Mouse (Mus musculus) liver, embryonic 13.5 days (tissue): ENCODE results near the gene Mrpl12. TPM values are rescaled to one million over a fixed set of nuclear protein-coding genes. Genes with fewer than 3 reads are reported as not detected.

Source experiments
- ATAC-seq: fragments of 200-750 bp; cut with Nextera tagmentation; 2 replicates; pipeline ENCODE4 v1.8.0; 2017; ENCODE audit warnings: low read depth, mild to moderate bottlenecking, moderate number of reproducible peaks, moderate library complexity
- DNase-seq: peaks from one replicate; pipeline ENCODE4 v3.0.0; 2022
- H3K27ac ChIP-seq: fragments of 300-500 bp; sonication (generic); 2 replicates; pipeline ENCODE4 v1.5.1; 2015; ENCODE audit warnings: moderate library complexity, mild to moderate bottlenecking, inconsistent platforms
- H3K27me3 ChIP-seq: fragments of 300-500 bp; sonication (generic); 2 replicates; pipeline ENCODE4 v1.6.1; 2015; ENCODE audit warnings: mild to moderate bottlenecking, inconsistent platforms
- H3K36me3 ChIP-seq: fragments of 300-500 bp; sonication (generic); 2 replicates; pipeline ENCODE4 v1.6.1; 2015; ENCODE audit warnings: mild to moderate bottlenecking, inconsistent platforms
- H3K4me1 ChIP-seq: fragments of 300-500 bp; sonication (generic); replicated peaks from 2 replicates; pipeline ENCODE4 v1.6.1; 2015; ENCODE audit warnings: inconsistent platforms
- H3K4me2 ChIP-seq: fragments of 300-500 bp; sonication (generic); 2 replicates; pipeline ENCODE4 v1.6.1; 2015; ENCODE audit warnings: inconsistent platforms, mild to moderate bottlenecking, moderate library complexity
- H3K4me3 ChIP-seq: fragments of 300-500 bp; sonication (generic); replicated peaks from 2 replicates; pipeline ENCODE4 v1.5.1; 2015; ENCODE audit warnings: mild to moderate bottlenecking, inconsistent platforms
- H3K9ac ChIP-seq: fragments of 300-500 bp; sonication (generic); 2 replicates; pipeline ENCODE4 v1.6.1; 2015; ENCODE audit warnings: mild to moderate bottlenecking, inconsistent platforms
- H3K9me3 ChIP-seq: fragments of 300-500 bp; sonication (generic); replicated peaks from 2 replicates; pipeline ENCODE4 v1.6.1; 2016; ENCODE audit warnings: inconsistent platforms
- WGBS: fragments of 180-500 bp; shearing (Covaris S2); methylation state at CpG from one replicate; pipeline ENCODE4 v1.1.7; 2015; ENCODE audit not compliant: insufficient replicate concordance; 5-methylcytosine and 5-hydroxymethylcytosine counted together
- polyA plus RNA-seq: library from polyadenylated mRNA; unstranded; fragments of >200 nt; fragmentation: Nextera tagmentation; extraction: Ambion mirVana; gene quantifications from 2 replicates; pipeline ENCODE4 v1.2.1, GENCODE M21; 2015

Gene Mrpl12
- polyA plus RNA-seq, 1 experiment from 2014 or later: 142 TPM

GRCm38 (mm10) chr11:120483448-120483934, 922 bp upstream of the Mrpl12 start:
- H3K4me1 ChIP-seq: peaks cover 46% of the 10 kb centered on the region
- WGBS: 82% methylated on average over 7 of the region's 7 CpGs
- peak overlapping the region; percentile 93 for H3K9ac ChIP-seq
- peak overlapping the region; percentile 85 for H3K4me3 ChIP-seq
- H3K27me3 ChIP-seq: no peaks in the 10 kb centered on the region
- H3K9me3 ChIP-seq: no peaks in the 10 kb centered on the region
- peaks cover 83% of the 10 kb centered on the region for H3K36me3 ChIP-seq
- DNase-seq (no peak), ATAC-seq (no peak)
- H3K4me2 ChIP-seq: peak overlapping the region; percentile 92
- H3K27ac ChIP-seq: peak overlapping the region; percentile 60

GRCm38 (mm10) chr11:120485251-120485650, 838 bp downstream of the Mrpl12 start:
- H3K4me2 ChIP-seq: peak overlapping the region; percentile 92
- ATAC-seq (no peak), DNase-seq (no peak)
- H3K4me1 ChIP-seq: peaks cover 64% of the 10 kb centered on the region
- H3K4me3 ChIP-seq: peak overlapping the region; percentile 85
- peak overlapping the region; percentile 93 for H3K9ac ChIP-seq
- no peaks in the 10 kb centered on the region for H3K27me3 ChIP-seq
- WGBS: 2% methylated on average over 10 of the region's 10 CpGs
- H3K36me3 ChIP-seq: peaks cover 80% of the 10 kb centered on the region
- H3K27ac ChIP-seq: peak overlapping the region; percentile 80
- H3K9me3 ChIP-seq: no peaks in the 10 kb centered on the region

GRCm38 (mm10) chr11:120488516-120488915, 4.1 kb downstream of the Mrpl12 start:
- H3K27me3 ChIP-seq: no peaks in the 10 kb centered on the region
- no peak for ATAC-seq

GRCm38 (mm10) chr11:120489054-120489761, 4.8 kb downstream of the Mrpl12 start:
- Histone ChIP-seq H3K9me3 (no peaks in the 10 kb centered on the region), H3K4me2 (no peak overlapping the region), H3K9ac (peak overlapping the region; percentile 47; the same call in 1 of the 2 replicates), H3K4me1 (peaks cover 89% of the 10 kb centered on the region), H3K36me3 (peaks cover 55% of the 10 kb centered on the region), H3K27me3 (no peaks in the 10 kb centered on the region), H3K27ac (peak overlapping the region; percentile 94), H3K4me3 (no peak overlapping the region)
- 56% methylated on average over 4 of the region's 4 CpGs for WGBS
- ATAC-seq: peak; percentile 41
- DNase-seq: peak; percentile 71

More at GRCm38 (mm10) chr11:120488516-120488915, 4.1 kb downstream of the Mrpl12 start:
- H3K9me3 ChIP-seq: no peaks in the 10 kb centered on the region
- no peak overlapping the region for H3K9ac ChIP-seq
- no peak overlapping the region for H3K4me3 ChIP-seq
- no peak overlapping the region for H3K4me2 ChIP-seq
- peaks cover 88% of the 10 kb centered on the region for H3K4me1 ChIP-seq
- peaks cover 50% of the 10 kb centered on the region for H3K36me3 ChIP-seq
- WGBS: 69% methylated on average over 4 of the region's 4 CpGs
- DNase-seq: no peak
- peak overlapping the region; percentile 24; the same call in 1 of the 2 replicates for H3K27ac ChIP-seq

- H3K9ac ChIP-seq: peak overlapping the region; percentile 18; the same call in 1 of the 2 replicates
- H3K9me3 ChIP-seq: no peaks in the 10 kb centered on the region
- peak overlapping the region; percentile 94 for H3K4me2 ChIP-seq
- peaks cover 83% of the 10 kb centered on the region for H3K4me1 ChIP-seq
- ATAC-seq: no peak
- no peak for DNase-seq
- 30% methylated on average over 4 of the region's 4 CpGs for WGBS
- H3K4me3 ChIP-seq: no peak overlapping the region
- peak overlapping the region; percentile 94 for H3K27ac ChIP-seq
- H3K27me3 ChIP-seq: no peaks in the 10 kb centered on the region
- H3K36me3 ChIP-seq: peaks cover 65% of the 10 kb centered on the region
These were observed 6.1 kb downstream of the Mrpl12 start for GRCm38 (mm10) chr11:120490291-120491046.

- DNase-seq (peak; percentile 88), ATAC-seq (peak; percentile 86)
- H3K9me3 ChIP-seq: no peaks in the 10 kb centered on the region
- H3K4me3 ChIP-seq: peak within 1 kb of the TSS; percentile 94
- H3K27me3 ChIP-seq: no peaks in the 10 kb centered on the region
- H3K4me1 ChIP-seq: peaks cover 73% of the 10 kb centered on the region
- WGBS: under 1% methylated on average over 35 of the region's 35 CpGs
- H3K36me3 ChIP-seq: peaks cover 67% of the 10 kb centered on the region
- H3K4me2 ChIP-seq: peak within 1 kb of the TSS; percentile 94
- peak within 1 kb of the TSS; percentile 95 for H3K9ac ChIP-seq
- H3K27ac ChIP-seq: peak within 1 kb of the TSS; percentile 94
These were observed 7.1 kb downstream of the Mrpl12 start, which contains the start of gene Slc25a10 for GRCm38 (mm10) chr11:120491317-120492023. Slc25a10 (plus strand) TSS chr11:120491840.

GRCm38 (mm10) chr11:120492024-120492877, 7.8 kb downstream of the Mrpl12 start:
- peaks cover 65% of the 10 kb centered on the region for H3K4me1 ChIP-seq
- peak overlapping the region; percentile 94 for H3K4me3 ChIP-seq
- no peaks in the 10 kb centered on the region for H3K27me3 ChIP-seq
- H3K9ac ChIP-seq: peak overlapping the region; percentile 95
- under 1% methylated on average over 48 of the region's 48 CpGs for WGBS
- peak overlapping the region; percentile 94 for H3K4me2 ChIP-seq
- peaks cover 67% of the 10 kb centered on the region for H3K36me3 ChIP-seq
- peak overlapping the region; percentile 94 for H3K27ac ChIP-seq
- peak; percentile 65 for ATAC-seq
- DNase-seq: peak; percentile 51
- H3K9me3 ChIP-seq: no peaks in the 10 kb centered on the region

- Histone ChIP-seq H3K27ac (peak overlapping the region; percentile 94), H3K4me1 (peaks cover 60% of the 10 kb centered on the region), H3K27me3 (no peaks in the 10 kb centered on the region), H3K36me3 (peaks cover 67% of the 10 kb centered on the region), H3K9ac (peak overlapping the region; percentile 95), H3K4me2 (peak overlapping the region; percentile 94), H3K9me3 (no peaks in the 10 kb centered on the region), H3K4me3 (peak overlapping the region; percentile 94)
- 40% methylated on average over 3 of the region's 3 CpGs for WGBS
- ATAC-seq (no peak), DNase-seq (no peak)
These were observed 8.4 kb downstream of the Mrpl12 start for GRCm38 (mm10) chr11:120492878-120493203.

- Histone ChIP-seq H3K4me3 (peak overlapping the region; percentile 94), H3K9me3 (no peaks in the 10 kb centered on the region), H3K27ac (peak overlapping the region; percentile 94), H3K36me3 (peaks cover 67% of the 10 kb centered on the region), H3K9ac (peak overlapping the region; percentile 51), H3K27me3 (no peaks in the 10 kb centered on the region), H3K4me1 (peaks cover 55% of the 10 kb centered on the region), H3K4me2 (peak overlapping the region; percentile 94)
- ATAC-seq (no peak), DNase-seq (no peak)
- WGBS: 75% methylated on average over 3 of the region's 3 CpGs
These were observed 8.9 kb downstream of the Mrpl12 start for GRCm38 (mm10) chr11:120493351-120493750.

- Histone ChIP-seq H3K4me1 (peaks cover 49% of the 10 kb centered on the region), H3K9me3 (no peaks in the 10 kb centered on the region), H3K27me3 (no peaks in the 10 kb centered on the region), H3K4me3 (no peak overlapping the region), H3K9ac (no peak overlapping the region; the same call in 1 of the 2 replicates), H3K4me2 (peak overlapping the region; percentile 94), H3K27ac (peak overlapping the region; percentile 3; the same call in 1 of the 2 replicates), H3K36me3 (peaks cover 67% of the 10 kb centered on the region)
- DNase-seq (no peak), ATAC-seq (no peak)
- WGBS: 75% methylated on average over 3 of the region's 3 CpGs
These were observed 9.5 kb downstream of the Mrpl12 start for GRCm38 (mm10) chr11:120493911-120494310.
